Mouse (Mus musculus) thymus, adult 2 months (tissue): Measurements from ENCODE around the gene Tmed2. TPM values are rescaled to one million over a fixed set of nuclear protein-coding genes. Genes with fewer than 3 reads are reported as not detected.
A peak's percentile ranks its signal among the peaks of the same experiment; 100 is the strongest.
"Not testable (repeated sequence)": the region's sequence is repeated elsewhere in the genome, so short reads cannot be mapped to it uniquely, and the experiment has no call there.

Source experiments
- DNase-seq: peaks from one replicate; pipeline ENCODE4 v3.0.0; 2021
- H3K27ac ChIP-seq: fragments of 200-500 bp; 2 replicates; pipeline ENCODE4 v1.5.1; 2012; ENCODE audit warnings: low read length, control low read depth; ENCODE audit not compliant: control insufficient read depth, insufficient read depth
- H3K27me3 ChIP-seq: fragments of 200-500 bp; 2 replicates; pipeline ENCODE4 v1.6.1; 2012; ENCODE audit warnings: mild to moderate bottlenecking, low read length, moderate library complexity, mixed read lengths; ENCODE audit not compliant: control insufficient read depth, insufficient read depth
- H3K36me3 ChIP-seq: fragments of 200-500 bp; 2 replicates; pipeline ENCODE4 v1.6.1; 2012; ENCODE audit warnings: mild to moderate bottlenecking, low read length, moderate library complexity; ENCODE audit not compliant: control insufficient read depth, insufficient read depth
- H3K4me1 ChIP-seq: fragments of 200-500 bp; replicated peaks from 2 replicates; pipeline ENCODE4 v1.6.1; 2012; ENCODE audit warnings: low read length; ENCODE audit not compliant: control insufficient read depth, insufficient read depth
- H3K4me3 ChIP-seq: fragments of 200-500 bp; 2 replicates; pipeline ENCODE4 v1.5.1; 2012; ENCODE audit warnings: mild to moderate bottlenecking, low read length, control low read depth, moderate library complexity; ENCODE audit not compliant: control insufficient read depth, insufficient read depth
- CTCF ChIP-seq: fragments of 200-500 bp; IDR thresholded peaks from 2 replicates; pipeline ENCODE4 v1.5.1; 2012; ENCODE audit warnings: mild to moderate bottlenecking, control low read depth, low read length, moderate library complexity, borderline replicate concordance; ENCODE audit not compliant: control insufficient read depth, poor library complexity, insufficient read depth; ENCODE audit errors: extremely low read depth
- POLR2A ChIP-seq: fragments of 200-500 bp; IDR thresholded peaks from 2 replicates; pipeline ENCODE4 v1.6.1; 2012; ENCODE audit warnings: mild to moderate bottlenecking, low read length, control low read depth, moderate library complexity; ENCODE audit not compliant: control insufficient read depth, poor library complexity, insufficient read depth; ENCODE audit errors: extremely low read depth
- WGBS: fragments of 180-500 bp; shearing (Covaris S2); methylation state at CpG from one replicate; pipeline ENCODE4 v1.1.7; 2018; 5-methylcytosine and 5-hydroxymethylcytosine counted together
- polyA plus RNA-seq: library from polyadenylated mRNA; depleted of rRNA; stranded (reverse); fragments of >200 nt; gene quantifications from 2 replicates; pipeline ENCODE4 v1.2.3, GENCODE M21; 2012

The Tmed2 gene
- polyA plus RNA-seq, 1 experiment, result 134 TPM

DNA sequence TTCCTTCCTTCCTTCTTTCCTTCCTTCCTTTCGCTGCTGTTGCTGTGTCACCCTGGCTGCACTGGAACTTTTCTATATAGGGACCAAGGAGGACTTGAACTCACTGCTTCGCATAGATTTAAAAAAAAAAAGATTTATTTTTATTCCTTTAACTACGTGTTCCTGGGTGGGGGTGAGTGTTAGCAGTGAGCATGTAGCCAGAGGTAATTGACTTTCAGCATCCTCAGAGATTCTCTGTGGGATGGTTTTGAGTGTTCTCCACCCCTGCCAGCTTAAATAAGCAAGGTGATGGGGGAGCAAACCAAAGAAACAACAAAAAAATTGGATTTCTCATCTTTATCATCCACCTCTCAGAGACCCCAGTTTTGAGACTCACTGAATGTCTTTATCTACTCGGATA is 590 bp upstream of the Tmed2 start:
- H3K4me3 ChIP-seq, result no peak overlapping the region
- H3K27me3 ChIP-seq, result no peaks in the 10 kb centered on the region
- TF ChIP-seq POLR2A (no peak), CTCF (no peak)
- no peak overlapping the region for H3K27ac ChIP-seq
- peaks cover 12% of the 10 kb centered on the region for H3K4me1 ChIP-seq
- WGBS, result 76% methylated on average over 4 of the region's 4 CpGs
- peaks cover 15% of the 10 kb centered on the region for H3K36me3 ChIP-seq
- no peak for DNase-seq

DNA sequence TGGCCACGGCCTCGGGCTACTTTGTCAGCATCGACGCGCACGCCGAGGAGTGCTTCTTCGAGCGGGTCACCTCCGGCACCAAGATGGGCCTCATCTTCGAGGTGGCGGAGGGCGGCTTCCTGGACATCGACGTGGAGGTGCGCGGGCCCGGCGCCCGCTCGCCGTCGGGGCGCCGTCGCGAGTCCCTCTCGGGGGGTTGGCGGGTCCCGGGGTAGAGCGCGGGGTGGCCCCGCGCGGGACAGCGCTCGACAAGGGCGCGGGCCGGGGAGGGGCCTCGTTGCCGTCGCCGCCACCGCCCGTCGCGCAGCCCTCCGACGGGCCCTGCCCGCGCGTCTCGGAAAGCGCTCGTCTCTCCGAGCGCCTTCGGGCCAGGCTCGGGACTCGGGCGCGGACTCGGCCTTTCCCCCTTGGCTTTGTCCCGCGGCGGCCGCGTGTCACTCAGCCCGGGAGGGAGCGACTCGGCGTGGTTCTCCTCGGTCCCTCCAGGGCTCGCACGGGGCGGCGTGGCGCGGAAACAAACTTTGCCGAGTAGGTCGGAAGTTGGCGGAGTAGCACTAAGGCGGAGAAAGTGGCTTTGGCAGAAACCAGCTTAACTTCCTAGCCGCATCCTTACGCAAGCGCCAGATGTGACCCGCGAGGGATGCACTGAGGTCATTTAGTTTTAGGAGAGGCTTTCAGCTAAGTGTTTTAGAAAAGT is 558 bp downstream of the Tmed2 start:
- H3K4me1 ChIP-seq, result peaks cover 12% of the 10 kb centered on the region
- TF ChIP-seq POLR2A, result 0 out of 2 replicates have a peak, but pooled peaks have one; percentile 15
- TF ChIP-seq CTCF, result peak; percentile 21; the same call in 1 of the 2 replicates
- 0% methylated on average over 79 of the region's 89 CpGs for WGBS
- H3K36me3 ChIP-seq, result peaks cover 27% of the 10 kb centered on the region
- DNase-seq, result peak; percentile 64
- H3K27me3 ChIP-seq, result no peaks in the 10 kb centered on the region
- H3K4me3 ChIP-seq, result peak overlapping the region; percentile 97
- peak overlapping the region; percentile 45 for H3K27ac ChIP-seq

DNA sequence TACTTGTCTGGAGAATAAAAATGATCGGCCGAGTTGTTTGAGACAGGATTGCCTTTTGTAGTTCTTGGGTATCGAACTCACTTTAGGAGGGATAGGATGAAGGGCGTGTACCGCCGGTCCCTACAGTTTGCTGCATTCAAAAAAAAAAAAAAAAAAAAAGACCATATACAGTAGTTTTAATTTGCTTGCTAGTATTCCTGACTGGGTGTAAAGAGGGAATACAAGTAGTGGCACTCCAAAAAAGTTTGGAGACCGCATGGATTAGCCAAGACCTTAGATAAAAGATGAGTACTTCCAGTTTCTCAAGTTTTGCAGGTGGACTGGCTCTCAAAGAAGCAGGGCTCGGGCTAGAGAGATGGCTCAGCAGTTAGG is 1.1 kb downstream of the Tmed2 start:
- Histone ChIP-seq H3K27ac (peak overlapping the region; percentile 45), H3K4me1 (peaks cover 12% of the 10 kb centered on the region), H3K27me3 (no peaks in the 10 kb centered on the region), H3K36me3 (peaks cover 32% of the 10 kb centered on the region), H3K4me3 (peak overlapping the region; percentile 97)
- DNase-seq, result no peak
- 11% methylated on average over 8 of the region's 8 CpGs for WGBS
- TF ChIP-seq CTCF, result no peak
- no peak for TF ChIP-seq POLR2A

DNA sequence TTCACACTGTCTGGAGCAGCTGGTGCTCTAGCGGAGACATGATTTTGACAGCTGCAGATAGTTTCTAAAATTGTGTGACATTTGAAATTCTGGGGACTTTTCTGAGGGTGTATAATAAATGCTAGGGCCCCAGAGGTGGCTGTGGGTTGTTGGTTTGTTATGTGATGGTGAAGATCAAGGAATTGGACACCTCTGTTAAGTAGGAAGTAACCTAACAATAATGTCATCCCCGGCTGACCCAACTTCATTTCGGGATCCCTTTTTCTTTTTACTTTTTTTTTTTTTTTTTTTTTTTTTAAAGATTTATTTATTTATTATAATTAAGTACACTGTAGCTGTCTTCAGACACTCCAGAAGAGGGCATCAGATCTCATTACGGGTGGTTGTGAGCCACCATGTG is 10.2 kb downstream of the Tmed2 start:
- WGBS, result 93% methylated on average over 4 of the region's 4 CpGs
- not testable (repeated sequence) for H3K27ac ChIP-seq, H3K27me3 ChIP-seq, H3K4me3 ChIP-seq, DNase-seq, H3K4me1 ChIP-seq
- H3K36me3 ChIP-seq, result peaks cover 39% of the 10 kb centered on the region

DNA sequence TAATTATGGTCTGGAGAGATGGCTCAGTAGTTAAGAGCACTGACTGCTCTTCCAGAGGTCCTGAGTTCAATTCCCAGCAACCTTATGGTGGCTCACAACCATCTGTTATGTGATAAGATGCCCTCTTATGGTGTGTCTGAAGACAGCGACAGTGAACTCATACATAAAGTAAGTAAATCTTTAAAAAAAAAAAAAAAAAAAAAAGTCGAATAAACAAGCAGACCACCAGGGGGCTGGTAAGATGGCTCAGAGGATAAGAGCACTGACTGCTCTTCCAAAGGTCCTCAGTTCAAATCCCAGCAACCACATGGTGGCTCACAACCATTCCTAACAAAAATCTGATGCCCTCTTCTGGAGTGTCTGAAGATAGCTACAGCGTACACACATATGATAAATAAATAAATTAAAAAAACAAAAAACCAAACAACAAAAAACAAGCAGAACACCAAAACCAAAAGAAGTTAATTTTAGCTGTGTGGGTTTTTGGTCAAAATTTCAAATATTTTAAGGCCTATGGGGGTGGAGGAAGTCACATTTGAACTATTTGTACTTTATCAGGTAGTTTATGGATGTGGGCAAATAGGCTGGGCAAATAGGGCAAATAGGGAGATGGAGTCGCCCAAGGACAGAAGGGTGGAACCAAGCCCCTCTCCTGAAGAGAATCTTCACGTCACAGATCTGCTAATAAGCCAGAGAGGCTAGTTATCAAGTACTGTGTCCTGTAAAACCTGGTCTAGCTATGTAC is 11.0 kb downstream of the Tmed2 start:
- not testable (repeated sequence) for H3K4me1 ChIP-seq, DNase-seq, H3K27ac ChIP-seq, H3K4me3 ChIP-seq, H3K27me3 ChIP-seq
- WGBS, result 42% methylated on average over 5 of the region's 5 CpGs
- H3K36me3 ChIP-seq, result peaks cover 37% of the 10 kb centered on the region

DNA sequence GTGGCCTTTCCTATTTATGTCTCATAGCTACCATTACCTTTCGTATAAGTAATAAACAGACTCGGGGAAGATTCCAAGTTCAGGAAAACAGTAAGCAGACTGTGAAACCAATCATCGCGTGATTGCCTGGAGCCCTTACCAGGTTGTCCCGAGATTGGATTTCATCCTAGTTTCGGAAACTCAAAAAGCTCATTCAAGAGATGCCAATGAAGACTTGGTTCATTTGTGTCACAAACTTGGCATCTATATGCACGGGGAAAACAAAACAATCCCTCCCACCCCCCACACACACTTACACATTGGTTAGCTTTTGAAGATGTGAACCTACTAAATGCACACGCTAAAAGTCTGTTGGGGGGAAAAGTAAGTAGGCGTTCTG is 11.6 kb downstream of the Tmed2 start:
- Histone ChIP-seq H3K36me3 (peaks cover 35% of the 10 kb centered on the region), H3K4me1 (peaks cover 7% of the 10 kb centered on the region), H3K4me3 (no peak overlapping the region; the same call in 1 of the 2 replicates), H3K27ac (peak overlapping the region; percentile 0; the same call in 1 of the 2 replicates), H3K27me3 (no peaks in the 10 kb centered on the region)
- 4% methylated on average over 9 of the region's 9 CpGs for WGBS
- TF ChIP-seq CTCF, result no peak
- no peak for TF ChIP-seq POLR2A
- no peak for DNase-seq
